Comparison of ENCODE assay signal across 11 mouse cellular contexts in the genomic region with DNA sequence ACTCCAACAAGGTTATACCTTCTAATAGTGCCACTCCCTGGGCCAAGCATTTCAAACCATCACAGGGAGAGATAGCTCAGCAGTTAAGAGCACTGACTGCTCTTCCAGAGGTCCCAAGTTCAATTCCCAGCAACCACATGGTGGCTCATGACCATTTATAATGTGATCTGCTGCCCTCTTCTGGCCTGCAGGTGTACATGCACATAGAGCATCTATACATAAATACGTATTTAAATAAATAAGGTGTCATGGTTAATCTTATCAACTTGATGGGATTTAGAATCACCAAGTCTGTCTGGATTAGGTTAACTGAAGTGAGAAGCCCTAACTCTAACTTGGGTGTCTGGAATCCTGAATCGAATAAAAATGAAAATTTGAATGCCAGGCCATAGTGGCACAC. TPM values are rescaled to one million over a fixed set of nuclear protein-coding genes. Genes with fewer than 3 reads are reported as not detected.
DNase-seq lines count a peak whose midpoint lies in the region; TF ChIP-seq lines count a peak whose summit lies in the region.
"Had no signal": no experiment of that assay in that cellular context is flagged by ENCODE, and none has a peak within 500 bp of the region (broad histone marks: within the 10 kb centered on the region; RNA-seq: fewer than 3 reads in every experiment).

No protein-coding gene starts in this region.

- no peak overlapping the region for H3K4me3 ChIP-seq in layer of hippocampus, adult 2 months
- H3K4me3 ChIP-seq: heart, embryonic 10.5 days; limb, embryonic 12.5 days; neural tube, embryonic 15.5 days had no signal

- peak; percentile 75 for TF ChIP-seq CTCF in layer of hippocampus, adult 2 months (conservative IDR thresholded peaks at IDR 0.05)

- no peak for DNase-seq in layer of hippocampus, adult 2 months (ENCODE audit: low spot score in 2 of 2)
- DNase-seq in layer of hippocampus, adult 11-12 months (ENCODE audit: low spot score): no peak
- peak; percentile 42 for DNase-seq in 3T3-L1 (ENCODE audit: low read depth, low spot score)
- DNase-seq in 416B (ENCODE audit: low read depth): peak; percentile 47
- DNase-seq in T-cell, adult 2 months (ENCODE audit: low spot score): peak; percentile 43
- DNase-seq in ovary, postnatal 36 days (ENCODE audit: low spot score): no peak
- DNase-seq in kidney, adult 18-20 months: no peak
- no peak for DNase-seq in layer of hippocampus, adult 9-10 months (ENCODE audit: low spot score)

- H3K27ac ChIP-seq in layer of hippocampus, adult 2 months: no peak overlapping the region
- H3K27ac ChIP-seq: heart, embryonic 10.5 days; limb, embryonic 12.5 days; neural tube, embryonic 15.5 days had no signal

RNA-seq across cellular contexts. Expression of gene Gtf2i, which starts 32.5 kb away (rescaled TPM):
- total RNA-seq in layer of hippocampus, adult 2 months (2021): 100 to 1,000 TPM; 222 to 227 TPM

Comparison
In these comparisons a context has a peak if more than half of its experiments do, and no peak if none do; other contexts are left out.
1. DNase-seq: peak in 3T3-L1 (single experiment), 416B (single experiment) and T-cell, adult 2 months (single experiment); none in layer of hippocampus, adult 2 months (0 of 2), layer of hippocampus, adult 11-12 months (single experiment), ovary, postnatal 36 days (single experiment), kidney, adult 18-20 months (single experiment) and layer of hippocampus, adult 9-10 months (single experiment).